Mouse (Mus musculus) naive thymus-derived CD4-positive, alpha-beta T cell, adult 2 months (primary cell): ENCODE data around the gene Zfp217.

Experiments used
- DNase-seq: peaks from one replicate; pipeline ENCODE4 v3.0.0-alpha.2; 2011; ENCODE audit warnings: low read depth

Gene Zfp217

DNA sequence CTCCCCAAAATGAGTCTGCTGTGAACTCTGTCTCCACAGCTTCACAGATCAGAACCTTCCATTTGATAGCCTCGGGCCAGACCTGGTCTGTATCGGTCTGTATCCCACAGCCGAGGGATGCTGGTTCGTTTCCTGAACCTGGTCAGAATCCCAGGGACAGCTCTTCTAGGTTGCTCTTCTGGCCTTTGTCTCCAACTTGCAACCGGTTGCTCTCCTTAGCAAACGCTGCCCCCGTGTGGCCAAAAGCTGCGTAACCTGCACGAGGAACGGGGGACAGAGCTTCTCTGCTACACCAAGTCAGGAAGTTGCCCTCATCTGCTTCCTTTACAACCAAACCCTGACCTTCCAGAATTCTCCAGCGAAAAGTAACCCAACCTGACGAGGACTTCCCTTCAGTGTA, 46.8 kb downstream of the Zfp217 start:
- peak; percentile 90 for DNase-seq

DNA sequence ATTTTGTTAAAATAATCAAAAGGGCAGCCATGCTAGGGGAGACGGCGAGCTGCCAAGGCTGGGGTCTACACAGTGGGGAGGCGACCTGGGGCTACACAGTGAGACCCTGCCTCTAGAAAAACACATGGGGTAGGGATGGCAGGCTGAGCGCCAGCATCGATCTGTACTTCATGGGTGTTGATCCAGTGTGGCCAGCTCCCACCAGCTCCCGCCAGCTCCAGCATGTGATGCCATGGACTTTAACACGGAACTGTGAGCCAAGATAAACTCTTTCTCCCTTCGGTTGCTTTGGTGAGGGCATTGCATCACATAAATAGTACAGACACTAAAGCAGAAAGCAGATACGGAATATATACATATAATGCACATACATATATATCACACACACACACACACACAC, 53.0 kb downstream of the Zfp217 start:
- DNase-seq, result no peak

DNA sequence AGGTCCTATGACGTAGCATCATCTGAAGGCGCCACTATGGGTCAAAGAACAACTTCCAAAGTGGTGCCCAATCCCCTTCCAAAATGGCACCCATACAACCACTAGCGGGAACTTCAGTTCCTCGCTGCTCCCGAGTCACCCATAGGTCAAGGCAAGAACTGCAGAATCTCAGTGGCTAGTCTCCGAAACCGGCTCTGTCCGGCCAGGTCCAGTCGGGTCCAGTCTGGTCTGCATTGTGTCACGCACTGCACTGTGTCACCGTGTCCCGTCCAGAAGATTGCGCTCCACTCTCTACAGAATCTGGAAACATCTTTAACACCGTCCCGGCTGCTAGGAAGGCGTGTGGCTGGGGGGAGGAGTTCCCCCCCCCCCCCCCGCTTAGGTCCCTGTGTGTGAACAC, 53.7 kb downstream of the Zfp217 start:
- DNase-seq, result no peak

DNA sequence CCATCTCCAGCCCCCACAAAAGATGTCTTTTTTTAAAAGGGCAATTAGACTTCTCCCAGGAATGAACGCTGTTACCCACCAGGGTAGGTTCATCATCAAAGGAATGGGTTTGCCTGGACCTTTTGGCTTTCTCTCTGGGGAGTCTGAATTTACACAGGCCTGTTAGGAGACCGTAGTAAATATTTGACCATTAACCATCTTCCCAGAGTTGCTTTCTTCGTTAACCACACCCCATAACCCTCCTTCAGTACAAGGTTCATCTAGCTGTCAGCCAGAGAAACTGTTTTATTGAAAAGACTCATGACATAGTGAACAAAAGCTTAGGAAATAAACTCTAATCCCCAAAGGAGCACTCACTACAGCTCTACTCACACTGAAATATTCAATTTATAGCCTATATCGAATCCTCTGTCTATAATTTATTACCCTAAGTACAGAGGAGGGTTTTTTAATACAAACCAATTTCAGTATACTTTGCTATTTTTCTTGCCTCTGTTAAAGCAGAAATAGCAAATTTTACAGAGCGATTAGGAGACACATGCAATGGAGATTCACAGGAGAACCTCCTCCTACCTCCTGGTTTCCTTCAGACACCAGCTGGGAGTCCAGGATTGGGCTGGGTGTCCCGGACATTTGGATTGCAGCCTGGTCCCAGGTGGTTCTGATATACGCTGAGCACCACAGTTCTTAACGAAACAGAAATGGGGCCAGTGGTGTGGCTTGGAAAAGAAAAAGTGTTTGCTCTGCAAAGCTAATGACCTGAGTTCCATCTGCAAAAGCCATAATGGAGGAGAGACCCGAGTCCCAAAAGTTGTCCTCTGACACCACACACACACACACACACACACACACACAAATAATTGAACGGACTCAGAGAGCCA, 56.1 kb downstream of the Zfp217 start:
- no peak for DNase-seq

DNA sequence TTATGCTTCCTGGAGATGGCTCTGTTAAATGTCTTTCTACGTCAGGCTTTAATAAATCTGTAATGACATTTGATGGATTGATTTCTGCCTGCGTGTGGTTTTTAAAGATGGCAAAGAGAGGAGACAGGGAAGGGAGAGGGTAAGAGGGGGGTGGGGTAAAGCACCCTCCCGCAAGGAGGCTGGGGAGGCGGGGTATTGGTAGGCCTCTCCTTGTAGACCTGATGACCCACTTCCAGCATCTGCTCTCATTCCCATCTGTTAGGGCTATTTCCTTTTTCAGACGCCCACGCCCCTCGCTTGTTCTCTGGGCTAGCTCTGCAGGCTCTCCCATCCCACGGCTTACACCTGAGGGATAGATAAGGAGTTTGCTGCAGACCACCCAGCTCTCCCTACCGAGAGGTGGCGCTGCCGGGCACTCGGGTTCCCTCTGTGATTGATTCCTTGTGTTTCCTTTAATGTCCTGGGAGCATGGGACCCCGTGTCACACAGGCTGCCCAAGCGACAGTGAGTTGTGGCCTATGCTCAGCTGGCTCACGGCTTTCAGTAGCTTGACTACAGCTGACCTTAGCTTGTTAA, 69.4 kb downstream of the Zfp217 start:
- no peak for DNase-seq

DNA sequence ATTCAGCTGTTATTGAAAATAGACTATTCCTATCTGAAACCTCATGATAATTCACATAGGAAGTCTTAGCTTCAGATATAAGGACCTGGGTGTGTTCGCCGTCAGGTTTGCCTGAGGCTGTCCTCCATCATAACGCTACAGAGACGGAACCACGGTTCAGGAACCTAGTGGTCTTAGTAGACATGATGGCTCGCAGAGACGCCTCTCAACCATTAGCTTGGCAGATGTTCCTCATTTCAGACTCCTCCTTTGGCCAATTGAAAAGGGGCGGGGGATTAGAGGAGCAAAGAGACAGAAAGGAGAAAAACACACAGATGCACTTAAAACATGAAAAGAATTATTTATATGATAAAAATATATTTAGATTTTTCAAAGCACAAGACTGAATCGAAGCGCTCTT, 69.9 kb downstream of the Zfp217 start:
- DNase-seq, result no peak

DNA sequence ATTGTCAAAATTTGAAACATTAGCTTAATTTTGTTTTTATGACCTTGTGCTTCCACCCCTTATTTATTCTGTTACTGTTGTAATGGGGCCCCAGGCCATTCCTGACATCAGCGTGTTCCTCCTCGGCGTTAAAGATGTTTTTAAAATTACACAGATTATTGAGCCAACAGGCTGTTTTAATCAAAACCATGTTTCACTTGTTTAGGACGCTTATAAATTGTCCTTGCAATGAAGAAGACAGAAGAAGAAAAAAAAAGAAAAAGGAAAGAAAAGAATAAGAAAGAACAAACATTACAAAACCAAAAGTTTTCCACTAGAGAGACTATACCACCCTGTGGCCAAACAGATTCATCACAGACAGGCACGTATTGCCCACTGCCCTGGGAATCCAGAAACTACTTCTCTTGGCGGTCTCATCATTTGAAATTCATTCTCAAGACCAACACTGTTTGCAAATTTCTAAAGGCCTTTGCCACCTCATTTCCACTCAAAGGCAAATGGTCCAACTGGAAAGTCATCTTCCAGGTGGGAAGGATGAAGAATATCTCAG, 70.9 kb downstream of the Zfp217 start:
- DNase-seq, result no peak

DNA sequence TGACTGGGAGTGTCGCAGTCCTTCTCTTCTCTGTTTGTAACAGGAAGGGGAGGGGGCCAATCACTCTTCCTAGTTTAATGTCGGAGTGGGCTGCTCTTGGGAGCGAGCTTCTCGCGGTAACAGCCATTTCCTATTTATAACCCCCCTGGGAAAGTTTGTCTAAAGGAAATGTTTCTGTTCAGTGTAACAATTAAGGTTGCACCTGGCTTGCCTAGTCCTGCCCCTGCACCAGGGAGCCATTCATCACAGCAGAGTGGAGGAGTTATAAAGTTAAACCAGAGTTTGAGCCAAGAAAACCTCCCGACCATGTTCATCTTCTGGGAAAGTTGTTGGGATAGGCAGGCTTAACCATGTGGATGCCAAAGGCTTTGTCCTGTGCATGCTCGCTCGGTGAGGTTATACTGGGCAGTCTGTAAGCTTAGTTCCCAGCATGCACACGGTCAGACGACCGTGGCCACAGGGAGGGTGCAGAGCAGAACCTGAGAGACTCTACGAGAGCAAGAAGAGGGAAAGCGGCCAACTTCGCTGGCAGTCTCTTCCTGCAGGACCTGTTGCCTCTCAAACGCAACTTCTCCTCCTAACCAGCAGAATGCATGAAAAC, 77.2 kb downstream of the Zfp217 start:
- no peak for DNase-seq

DNA sequence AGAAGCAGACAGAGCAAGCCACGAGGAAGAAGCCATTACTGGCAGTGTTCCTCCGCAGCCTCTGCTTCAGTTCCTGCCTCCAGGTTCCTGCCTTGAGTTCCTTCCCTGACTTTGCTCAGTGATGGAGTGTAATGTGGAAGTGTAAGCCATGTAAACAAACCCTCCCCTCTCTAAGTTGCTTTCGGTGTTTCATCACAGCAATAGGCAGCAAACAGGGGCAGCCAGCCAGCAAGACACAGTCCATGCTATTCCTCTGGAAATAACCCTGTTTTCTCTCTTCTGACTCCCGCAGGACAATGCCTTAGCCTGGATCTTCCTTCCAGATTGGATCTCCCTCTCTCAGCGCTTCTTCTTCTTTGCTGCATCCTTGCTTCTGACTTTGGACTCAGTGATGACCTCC, 77.9 kb downstream of the Zfp217 start:
- DNase-seq, result no peak

DNA sequence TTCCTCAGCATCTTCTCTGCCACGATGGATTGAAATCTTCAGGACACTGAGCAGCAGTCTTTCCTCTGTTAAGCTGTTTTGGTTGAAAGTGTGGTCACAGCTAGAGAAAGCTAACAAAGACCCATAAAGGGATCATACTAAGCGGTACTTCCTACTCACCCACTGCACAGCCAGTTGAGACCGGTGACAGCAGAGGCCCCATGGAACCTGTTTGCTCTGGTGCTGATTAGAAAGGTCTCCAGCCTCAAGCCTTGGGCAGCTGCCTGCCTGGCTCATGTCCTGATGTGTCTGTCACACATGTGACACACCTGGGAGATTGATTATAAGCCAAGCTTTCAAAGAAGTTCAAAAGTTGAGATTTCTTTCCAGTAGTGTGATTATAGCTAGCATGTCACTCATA, 85.5 kb downstream of the Zfp217 start:
- no peak for DNase-seq

DNA sequence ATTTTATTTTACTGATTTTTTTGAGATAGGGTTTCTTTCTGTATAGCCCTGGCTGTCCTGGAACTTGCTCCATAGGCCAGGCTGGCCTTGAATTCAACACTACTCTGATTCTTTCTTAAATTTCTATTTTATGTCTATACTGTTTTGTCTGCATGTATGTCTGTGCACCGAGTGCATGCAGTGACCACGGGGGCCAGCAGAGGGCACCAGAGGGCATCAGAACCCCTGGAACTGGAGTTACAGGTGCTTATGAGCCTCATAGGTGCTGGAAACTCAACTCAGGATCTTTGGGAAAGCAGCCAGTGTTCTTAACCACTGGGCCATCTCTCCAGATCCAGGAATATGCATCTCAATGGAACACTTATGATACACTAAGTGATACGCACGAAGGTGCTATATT, 87.8 kb downstream of the Zfp217 start:
- peak; percentile 46 for DNase-seq

DNA sequence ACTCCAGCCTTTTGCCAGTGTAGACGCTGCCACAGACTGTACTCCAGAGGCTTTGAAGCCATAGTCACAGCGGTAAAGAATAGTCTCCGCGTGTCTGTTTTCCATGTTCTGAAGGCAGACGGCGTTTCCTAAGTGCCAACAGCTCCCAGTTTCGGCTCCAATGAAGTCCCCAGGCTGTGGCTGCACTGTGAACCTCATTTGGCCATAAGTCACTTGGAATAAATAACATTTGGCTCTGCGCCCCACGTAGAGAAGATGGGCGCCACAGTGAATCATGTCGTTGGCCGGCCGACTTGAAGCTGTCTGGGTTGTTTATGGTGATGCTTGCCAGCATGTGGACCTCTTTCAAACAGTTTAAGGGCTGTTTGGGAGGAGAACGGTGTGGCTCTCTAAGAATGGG, 89.1 kb downstream of the Zfp217 start:
- no peak for DNase-seq
